Mouse (Mus musculus): ENCODE data around the gene Lmntd1. TPM values are rescaled to one million over a fixed set of nuclear protein-coding genes. Genes with fewer than 3 reads are reported as not detected.

Gene Lmntd1
- total RNA-seq, 1 experiment from 2014 or later: 0.78 TPM

- DNase-seq: no peak
Observed at GRCm38 (mm10) chr6:145605203-145605602, 8.9 kb downstream of the Lmntd1 start.

DNA sequence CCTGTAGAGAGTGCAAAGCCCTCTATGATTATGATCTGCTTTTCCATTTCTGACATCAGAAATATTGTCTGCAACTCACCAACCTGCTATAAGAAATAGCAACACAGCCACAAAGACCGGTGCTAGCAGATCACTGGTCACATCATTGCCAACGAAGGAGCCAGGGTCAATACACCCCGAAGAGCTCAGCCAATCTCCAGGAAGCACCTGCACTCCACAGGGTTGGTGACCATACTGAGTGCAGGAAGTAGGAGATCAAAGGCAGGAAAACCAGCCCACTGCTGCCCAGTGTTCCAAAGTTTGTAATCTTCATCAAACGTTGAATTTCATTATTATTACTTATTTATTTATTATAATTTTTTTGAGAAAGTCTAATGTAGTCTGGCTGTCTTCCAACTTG is 9.5 kb downstream of the Lmntd1 start:
- DNase-seq: no peak

DNA sequence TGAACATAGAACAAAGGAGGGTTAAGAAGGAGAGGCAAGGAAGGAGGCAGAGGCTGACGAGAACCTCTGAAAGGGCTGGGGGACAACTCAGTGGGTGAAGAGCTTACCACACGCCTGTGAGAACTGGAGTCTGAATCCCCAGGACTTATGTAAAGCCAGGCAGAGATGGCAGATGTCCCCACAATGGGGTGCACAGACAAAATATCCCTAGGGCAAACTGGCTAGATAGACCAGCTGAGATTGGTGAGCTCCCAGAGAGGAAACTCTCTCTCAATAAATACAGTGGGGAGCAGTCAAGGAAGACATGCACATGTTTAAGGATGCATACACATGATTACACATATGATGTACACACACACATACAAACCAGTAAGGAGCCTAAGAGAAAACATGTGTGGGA is 10.0 kb downstream of the Lmntd1 start:
- no peak for DNase-seq

- DNase-seq: peak; percentile 45
Observed at GRCm38 (mm10) chr6:145598794-145599555, 15.1 kb downstream of the Lmntd1 start.

- DNase-seq: no peak
Observed at GRCm38 (mm10) chr6:145595905-145596304, 18.2 kb downstream of the Lmntd1 start.

DNA sequence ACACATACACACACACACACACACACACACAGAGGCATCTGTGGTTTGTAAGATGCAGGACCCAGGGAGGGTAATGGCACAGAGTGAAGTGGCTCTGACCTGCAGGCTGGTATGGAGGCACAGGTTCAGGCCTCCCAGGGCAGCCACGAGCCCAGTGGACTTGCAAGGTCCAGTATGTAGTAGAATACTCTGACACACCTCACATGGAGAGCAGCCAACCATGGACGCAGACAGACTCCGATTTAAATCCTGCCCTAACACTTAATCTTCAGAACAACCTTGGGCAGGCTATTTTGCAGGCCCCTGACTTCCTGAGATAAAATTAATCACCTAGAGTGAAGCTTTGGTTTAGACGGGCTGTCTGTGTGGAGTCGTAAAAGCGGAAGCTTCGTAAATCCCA is 20.1 kb downstream of the Lmntd1 start:
- peak; percentile 79 for DNase-seq

DNA sequence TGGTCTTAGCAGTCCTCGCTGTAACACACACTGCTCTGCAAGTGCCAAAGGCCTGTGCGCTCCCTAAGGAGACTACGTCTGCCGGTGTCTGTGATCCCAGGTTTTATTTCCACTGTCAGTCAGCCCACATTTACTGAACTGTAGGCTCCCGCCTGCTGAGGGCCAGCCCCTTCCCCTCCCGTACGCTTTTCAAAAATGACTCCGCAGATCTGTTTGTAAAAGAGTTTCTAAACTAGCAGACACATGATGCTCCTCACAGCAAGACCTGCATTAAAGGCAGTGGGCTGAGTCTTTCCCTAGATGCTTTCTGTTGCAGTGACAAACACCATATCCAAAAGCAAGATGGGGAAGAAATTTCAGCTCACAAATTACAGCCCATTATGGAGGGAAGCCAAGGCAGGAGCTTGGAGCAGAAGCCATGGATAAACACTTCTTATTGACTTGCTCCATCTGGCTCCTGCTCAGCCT is 21.6 kb downstream of the Lmntd1 start:
- DNase-seq: no peak

GRCm38 (mm10) chr6:145592036-145592435 is 22.1 kb downstream of the Lmntd1 start:
- DNase-seq: no peak

DNA sequence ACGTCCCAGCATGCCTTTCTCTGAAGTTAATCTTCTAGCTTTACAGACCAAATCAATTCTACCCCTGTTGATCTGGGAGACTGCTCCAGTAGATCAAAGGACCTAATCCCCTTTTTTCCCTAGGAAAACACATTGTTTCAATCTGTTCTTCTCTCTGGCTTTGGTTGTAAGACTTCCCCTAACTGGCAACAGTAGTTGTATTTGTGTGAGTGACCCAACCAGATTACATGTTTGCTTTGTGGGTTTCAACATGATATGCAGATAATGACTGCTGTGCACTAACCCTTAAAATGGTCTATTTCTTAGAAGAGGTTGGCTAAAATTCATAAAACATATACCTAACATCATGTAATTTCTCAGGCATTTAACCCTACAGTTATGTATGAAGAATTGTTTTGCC is 22.5 kb downstream of the Lmntd1 start:
- DNase-seq: no peak

DNA sequence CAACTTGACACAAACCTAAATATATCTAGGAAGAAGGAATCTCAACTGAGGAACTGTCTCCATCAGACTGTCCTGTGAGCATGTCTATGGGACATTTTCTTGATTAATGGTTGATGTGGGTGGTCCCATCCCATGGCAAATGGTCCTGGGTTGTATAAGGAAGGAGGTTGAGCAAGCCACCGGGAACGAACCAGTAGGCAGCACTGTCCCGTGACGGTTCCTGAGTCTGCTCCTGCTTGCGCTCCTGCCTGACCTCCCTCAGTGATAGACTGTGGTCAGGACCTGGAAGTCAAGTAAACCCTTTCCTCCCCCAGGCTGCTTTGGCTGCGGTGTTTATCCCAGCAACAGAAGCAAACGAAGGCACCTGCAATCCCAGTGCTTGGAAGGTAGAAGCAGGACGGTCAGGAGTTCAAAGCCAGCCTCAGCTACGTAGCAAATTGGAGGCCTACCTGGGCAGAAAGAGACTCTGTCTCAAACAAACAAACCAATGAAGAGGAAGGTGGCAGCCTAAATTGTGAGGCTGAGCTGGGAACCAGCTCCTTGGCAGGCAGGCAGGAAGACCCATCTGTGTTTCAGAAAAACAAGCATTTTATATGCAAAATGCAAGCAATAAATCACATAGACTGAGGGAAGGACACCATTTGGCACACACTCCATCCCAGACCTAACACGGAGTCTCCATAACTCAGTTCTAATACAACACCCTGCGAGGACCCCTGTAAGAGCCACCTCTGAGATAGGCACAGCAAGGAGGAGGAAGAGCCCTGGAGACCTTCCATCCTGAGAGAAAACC is 23.4 kb downstream of the Lmntd1 start:
- no peak for DNase-seq

DNA sequence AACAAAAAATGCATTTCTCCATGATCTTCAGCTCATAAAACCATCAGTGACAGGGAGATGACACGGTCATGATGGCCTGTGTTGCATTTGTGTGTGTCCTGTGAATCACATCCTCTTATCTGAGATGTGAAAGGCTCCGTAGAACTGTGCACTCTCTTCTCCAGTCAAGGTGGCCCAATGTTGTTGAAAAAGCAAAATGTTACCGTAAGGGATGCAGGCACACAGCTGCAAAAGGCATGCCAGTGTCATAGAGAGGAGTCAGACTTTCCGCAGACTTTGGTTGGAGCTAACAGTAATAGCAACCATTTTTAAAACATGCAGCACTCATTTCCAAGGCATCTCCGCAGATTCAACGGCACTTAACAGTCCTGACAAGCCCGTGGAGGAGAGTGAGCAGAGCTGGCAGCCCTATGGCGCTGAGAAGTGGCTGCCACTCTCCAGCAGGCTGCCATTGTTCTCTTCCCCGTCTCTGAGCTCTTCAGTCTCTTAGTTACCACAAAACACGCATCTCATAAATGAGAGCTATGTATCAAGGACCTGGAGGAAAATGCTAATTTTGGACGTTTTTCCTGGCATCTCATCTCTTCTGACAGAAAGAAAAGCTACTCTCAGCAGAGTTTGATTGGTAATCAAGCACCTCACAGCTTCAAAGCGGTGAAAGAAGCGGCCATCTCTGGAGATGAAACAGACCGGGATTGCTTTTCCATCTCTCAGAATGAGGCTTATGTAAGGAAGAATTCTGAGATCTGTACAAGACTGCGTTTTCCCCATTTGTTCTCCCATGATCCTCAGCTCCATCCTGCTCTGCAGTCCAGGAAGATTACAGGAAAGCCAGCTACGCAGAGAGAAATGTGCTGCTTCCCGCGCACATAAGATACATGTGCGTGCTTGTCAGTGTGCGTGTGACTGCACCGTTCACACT is 28.8 kb downstream of the Lmntd1 start:
- DNase-seq: no peak

- no peak for DNase-seq
Observed at GRCm38 (mm10) chr6:145581366-145582170, 32.6 kb downstream of the Lmntd1 start.

- no peak for DNase-seq
Observed at GRCm38 (mm10) chr6:145579761-145580160, 34.4 kb downstream of the Lmntd1 start.

- peak; percentile 83 for DNase-seq
Observed at GRCm38 (mm10) chr6:145578457-145579185, 35.5 kb downstream of the Lmntd1 start.

DNA sequence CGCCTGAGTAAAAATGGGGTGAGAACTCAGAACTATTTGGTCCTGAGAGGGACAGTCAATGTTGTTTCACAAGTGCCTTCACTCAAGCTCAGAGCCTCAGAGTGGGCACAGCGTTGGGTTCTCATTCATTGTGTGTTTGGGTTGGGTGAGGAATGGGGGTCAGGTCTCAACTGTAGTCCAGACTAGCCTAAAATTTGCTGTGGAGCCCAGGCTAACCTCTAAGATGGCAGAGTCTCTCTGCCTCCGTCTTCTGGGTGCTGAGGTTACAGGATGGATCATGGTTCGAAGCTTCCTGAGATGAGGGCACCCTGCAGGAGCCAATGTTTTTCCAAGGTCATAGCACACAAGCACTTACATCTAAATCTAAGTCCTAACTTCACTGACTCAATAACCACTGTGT is 37.4 kb downstream of the Lmntd1 start:
- no peak for DNase-seq

- no peak for DNase-seq
Observed at GRCm38 (mm10) chr6:145573250-145574013, 40.7 kb downstream of the Lmntd1 start.

DNA sequence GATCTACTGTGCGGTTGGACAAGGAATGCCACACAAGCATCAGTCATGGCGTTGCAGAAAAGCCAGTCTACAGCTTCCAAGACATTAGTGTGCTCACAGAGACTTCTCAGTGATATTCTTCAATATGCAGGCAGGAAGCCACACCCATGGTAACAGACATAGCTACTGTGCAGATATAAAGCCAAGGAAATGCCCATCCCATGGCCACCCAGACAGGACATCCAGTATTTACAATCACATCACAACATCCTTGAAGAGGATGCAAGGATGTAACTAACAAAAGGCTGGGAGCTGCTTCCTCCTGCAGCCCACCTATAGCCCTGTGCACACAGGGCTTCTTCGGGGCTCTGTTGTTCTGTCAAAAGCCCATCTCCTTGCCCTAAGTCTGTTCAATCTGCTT is 45.4 kb downstream of the Lmntd1 start:
- no peak for DNase-seq

- DNase-seq: no peak
Observed at GRCm38 (mm10) chr6:145567832-145568231, 46.3 kb downstream of the Lmntd1 start.

- DNase-seq: no peak
Observed at GRCm38 (mm10) chr6:145567296-145567695, 46.8 kb downstream of the Lmntd1 start.

- DNase-seq: no peak
Observed at GRCm38 (mm10) chr6:145565663-145566062, 48.5 kb downstream of the Lmntd1 start.

All from adrenal gland, postnatal 14 days (tissue).